Mouse (Mus musculus): ENCODE results near the gene Trh. TPM values are rescaled to one million over a fixed set of nuclear protein-coding genes. Genes with fewer than 3 reads are reported as not detected.

Gene Trh
- total and polyA plus RNA-seq, 3 experiments = not detected

- Histone ChIP-seq H3K9me3 (replicated peaks; ENCODE audit: insufficient read depth, low read length) (no peaks in the 10 kb centered on the region), H3K27me3 (ENCODE audit: control insufficient read depth in 1 of 2, insufficient read depth in 2 of 2, low read length in 2 of 2) (peaks cover 14 to 16% of the 10 kb centered on the region in 2 experiments), H3K36me3 (ENCODE audit: control insufficient read depth in 1 of 2, insufficient read depth in 2 of 2, low read length in 2 of 2) (no peaks in the 10 kb centered on the region), H3K27ac (ENCODE audit: control insufficient read depth, low read depth, low read length) (no peak overlapping the region), H3K79me2 (ENCODE audit: control insufficient read depth, insufficient read depth, low read length, poor library complexity) (no peaks in the 10 kb centered on the region), H3K4me1 (ENCODE audit: control insufficient read depth in 1 of 2, insufficient read depth in 2 of 2, low read length in 2 of 2) (no peaks in the 10 kb centered on the region), H3K9ac (ENCODE audit: control insufficient read depth, low read depth, low read length, poor library complexity, severe bottlenecking) (no peak overlapping the region), H3K4me3 (ENCODE audit: control insufficient read depth in 1 of 2, insufficient read depth in 1 of 2, low read depth in 2 of 2, low read length in 2 of 2) (no peak overlapping the region)
- TF ChIP-seq CHD2 (IDR thresholded peaks at IDR 0.05; ENCODE audit: low read length) (no peak), SIN3A (IDR thresholded peaks at IDR 0.05; ENCODE audit: low read length) (no peak), TAL1 (IDR thresholded peaks at IDR 0.05; ENCODE audit: low read length) (no peak), ETS1 (IDR thresholded peaks at IDR 0.05; ENCODE audit: low read depth, low read length) (no peak), TCF12 (IDR thresholded peaks at IDR 0.05; ENCODE audit: low read depth, low read length) (no peak), MAZ (IDR thresholded peaks at IDR 0.05; ENCODE audit: low read depth, low read length) (no peak), USF1 (IDR thresholded peaks at IDR 0.05; ENCODE audit: low read depth, low read length) (no peak), NELFE (IDR thresholded peaks at IDR 0.05; ENCODE audit: low read depth, low read length) (no peak), MYB (IDR thresholded peaks at IDR 0.05; ENCODE audit: low read depth, low read length) (no peak), RCOR1 (IDR thresholded peaks at IDR 0.05; ENCODE audit: low read depth, low read length) (no peak), USF2 (IDR thresholded peaks at IDR 0.05; ENCODE audit: borderline replicate concordance in 1 of 2, insufficient read depth in 1 of 2, low read depth in 1 of 2, low read length in 2 of 2) (no peak), BHLHE40 (IDR thresholded peaks at IDR 0.05; ENCODE audit: borderline replicate concordance, low read depth, low read length) (no peak), UBTF (IDR thresholded peaks at IDR 0.05; ENCODE audit: borderline replicate concordance, insufficient read depth, low read depth, low read length) (no peak), SMC3 (IDR thresholded peaks at IDR 0.05; ENCODE audit: low read depth, low read length) (no peak), MAFK (IDR thresholded peaks at IDR 0.05; ENCODE audit: borderline replicate concordance, low read depth, low read length) (no peak), ZKSCAN1 (IDR thresholded peaks at IDR 0.05; ENCODE audit: low read depth, low read length) (no peak), ZMIZ1 (IDR thresholded peaks at IDR 0.05; ENCODE audit: low read depth, low read length) (no peak), CHD1 (IDR thresholded peaks at IDR 0.05; ENCODE audit: low read depth, low read length) (no peak), CTCF (IDR thresholded peaks at IDR 0.05 in 2 of 3, conservative IDR thresholded peaks at IDR 0.05 in 1 of 3; ENCODE audit: control insufficient read depth in 1 of 3, insufficient read depth in 1 of 3, low read depth in 2 of 3, low read length in 3 of 3, poor library complexity in 1 of 3, severe bottlenecking in 1 of 3) (no peak), EP300 (IDR thresholded peaks at IDR 0.05; ENCODE audit: low read depth in 1 of 2, low read length in 2 of 2) (no peak)
- DNase-seq (ENCODE audit: low read depth, low spot score) = no peak
Measured at GRCm38 (mm10) chr6:92222021-92222420, 22.4 kb downstream of the Trh start.

GRCm38 (mm10) chr6:92221604-92222003 is 22.8 kb downstream of the Trh start:
- no peak overlapping the region for H3K9ac ChIP-seq (ENCODE audit: control insufficient read depth, low read depth, low read length, poor library complexity, severe bottlenecking)
- H3K79me2 ChIP-seq (ENCODE audit: control insufficient read depth, insufficient read depth, low read length, poor library complexity) = no peaks in the 10 kb centered on the region
- H3K4me1 ChIP-seq (ENCODE audit: control insufficient read depth in 1 of 2, insufficient read depth in 2 of 2, low read length in 2 of 2) = no peaks in the 10 kb centered on the region
- no peak overlapping the region for H3K27ac ChIP-seq (ENCODE audit: control insufficient read depth, low read depth, low read length)
- no peaks in the 10 kb centered on the region for H3K36me3 ChIP-seq (ENCODE audit: control insufficient read depth in 1 of 2, insufficient read depth in 2 of 2, low read length in 2 of 2)
- peaks cover 13 to 16% of the 10 kb centered on the region in 2 experiments for H3K27me3 ChIP-seq (ENCODE audit: control insufficient read depth in 1 of 2, insufficient read depth in 2 of 2, low read length in 2 of 2)
- DNase-seq (ENCODE audit: low read depth, low spot score) = no peak
- no peak overlapping the region for H3K4me3 ChIP-seq (ENCODE audit: control insufficient read depth in 1 of 2, insufficient read depth in 1 of 2, low read depth in 2 of 2, low read length in 2 of 2)
- TF ChIP-seq GABPA (IDR thresholded peaks at IDR 0.05; ENCODE audit: low read depth, low read length) (no peak), ZNF384 (IDR thresholded peaks at IDR 0.05; ENCODE audit: low read depth, low read length) (no peak), MYC (IDR thresholded peaks at IDR 0.05; ENCODE audit: low read depth, low read length) (no peak), ELF1 (IDR thresholded peaks at IDR 0.05; ENCODE audit: low read depth, low read length) (no peak)
- no peaks in the 10 kb centered on the region for H3K9me3 ChIP-seq (replicated peaks; ENCODE audit: insufficient read depth, low read length)
